Mouse (Mus musculus) hindbrain, embryonic 16.5 days (tissue): ENCODE data around the gene Pstpip1. TPM values are rescaled to one million over a fixed set of nuclear protein-coding genes. Genes with fewer than 3 reads are reported as not detected.
A peak's percentile ranks its signal among the peaks of the same experiment; 100 is the strongest.

Experiments
- ATAC-seq: fragments of 200-750 bp; cut with Nextera tagmentation; 2 replicates; pipeline ENCODE4 v1.8.0; 2017; ENCODE audit warnings: moderate TSS enrichment, moderate library complexity
- H3K27ac ChIP-seq: fragments of 300-500 bp; sonication (generic); 2 replicates; pipeline ENCODE4 v1.5.1; 2014; ENCODE audit warnings: low read depth, mild to moderate bottlenecking, control low read depth, low read length, moderate library complexity
- H3K27me3 ChIP-seq: fragments of 300-500 bp; sonication (generic); replicated peaks from 2 replicates; pipeline ENCODE4 v1.6.1; 2014; ENCODE audit warnings: low read length; ENCODE audit not compliant: control insufficient read depth, insufficient read depth
- H3K36me3 ChIP-seq: fragments of 300-500 bp; sonication (generic); 2 replicates; pipeline ENCODE4 v1.6.1; 2014; ENCODE audit warnings: mild to moderate bottlenecking, low read length, moderate library complexity, mixed read lengths; ENCODE audit not compliant: control insufficient read depth, insufficient read depth
- H3K4me1 ChIP-seq: fragments of 300-500 bp; sonication (generic); 2 replicates; pipeline ENCODE4 v1.6.1; 2014; ENCODE audit warnings: low read depth, low read length; ENCODE audit not compliant: control insufficient read depth, insufficient read depth
- H3K4me2 ChIP-seq: fragments of 300-500 bp; sonication (generic); 2 replicates; pipeline ENCODE4 v1.6.1; 2014; ENCODE audit warnings: mild to moderate bottlenecking, low read length, control low read depth, moderate library complexity
- H3K4me3 ChIP-seq: fragments of 300-500 bp; sonication (generic); 2 replicates; pipeline ENCODE4 v1.5.1; 2014; ENCODE audit warnings: mild to moderate bottlenecking, low read length, control low read depth, moderate library complexity
- H3K9ac ChIP-seq: fragments of 300-500 bp; sonication (generic); 2 replicates; pipeline ENCODE4 v1.6.1; 2014; ENCODE audit warnings: low read depth, mild to moderate bottlenecking, control low read depth, low read length, moderate library complexity
- H3K9me3 ChIP-seq: fragments of 300-500 bp; sonication (generic); 2 replicates; pipeline ENCODE4 v1.6.1; 2014; ENCODE audit warnings: mild to moderate bottlenecking, low read length, moderate library complexity; ENCODE audit not compliant: control insufficient read depth
- WGBS: fragments of 180-500 bp; shearing (Covaris S2); extraction: QIAGEN DNeasy Blood & Tissue Kit; methylation state at CpG from one replicate; pipeline ENCODE4 v1.1.7; 2014; 5-methylcytosine and 5-hydroxymethylcytosine counted together
- polyA plus RNA-seq: library from polyadenylated mRNA; unstranded; fragments of >200 nt; fragmentation: Nextera tagmentation; extraction: Ambion mirVana; gene quantifications from 2 replicates; pipeline ENCODE4 v1.2.1, GENCODE M21; 2015

Pstpip1 gene
- polyA plus RNA-seq, 1 experiment from 2014 or later, result 0.64 TPM

GRCm38 (mm10) chr9:56072861-56073260 is 16.9 kb upstream of the Pstpip1 start:
- Histone ChIP-seq H3K9ac (no peak overlapping the region), H3K27ac (no peak overlapping the region), H3K36me3 (peaks cover 3% of the 10 kb centered on the region; the same call in 1 of the 2 replicates), H3K4me3 (no peak overlapping the region), H3K27me3 (no peaks in the 10 kb centered on the region), H3K4me1 (peaks cover 9% of the 10 kb centered on the region; the same call in 1 of the 2 replicates), H3K9me3 (no peaks in the 10 kb centered on the region), H3K4me2 (no peak overlapping the region)
- WGBS, result 91% methylated on average over 2 of the region's 2 CpGs
- no peak for ATAC-seq

GRCm38 (mm10) chr9:56074863-56075262 is 14.9 kb upstream of the Pstpip1 start:
- Histone ChIP-seq H3K27me3 (no peaks in the 10 kb centered on the region), H3K9me3 (no peaks in the 10 kb centered on the region), H3K9ac (no peak overlapping the region), H3K27ac (no peak overlapping the region), H3K4me1 (peaks cover 9% of the 10 kb centered on the region; the same call in 1 of the 2 replicates), H3K4me3 (no peak overlapping the region), H3K4me2 (no peak overlapping the region), H3K36me3 (peaks cover 3% of the 10 kb centered on the region; the same call in 1 of the 2 replicates)
- ATAC-seq, result peak; percentile 57
- 76% methylated on average over 12 of the region's 12 CpGs for WGBS

- Histone ChIP-seq H3K36me3 (peaks cover 3% of the 10 kb centered on the region; the same call in 1 of the 2 replicates), H3K4me1 (peaks cover 9% of the 10 kb centered on the region; the same call in 1 of the 2 replicates), H3K9me3 (no peaks in the 10 kb centered on the region), H3K27ac (peak overlapping the region; percentile 30; the same call in 1 of the 2 replicates), H3K4me2 (no peak overlapping the region), H3K9ac (no peak overlapping the region), H3K4me3 (no peak overlapping the region), H3K27me3 (no peaks in the 10 kb centered on the region)
- WGBS, result 3% methylated on average over 4 of the region's 4 CpGs
- ATAC-seq, result peak; percentile 91
Measured at GRCm38 (mm10) chr9:56075264-56075663, 14.5 kb upstream of the Pstpip1 start.

DNA sequence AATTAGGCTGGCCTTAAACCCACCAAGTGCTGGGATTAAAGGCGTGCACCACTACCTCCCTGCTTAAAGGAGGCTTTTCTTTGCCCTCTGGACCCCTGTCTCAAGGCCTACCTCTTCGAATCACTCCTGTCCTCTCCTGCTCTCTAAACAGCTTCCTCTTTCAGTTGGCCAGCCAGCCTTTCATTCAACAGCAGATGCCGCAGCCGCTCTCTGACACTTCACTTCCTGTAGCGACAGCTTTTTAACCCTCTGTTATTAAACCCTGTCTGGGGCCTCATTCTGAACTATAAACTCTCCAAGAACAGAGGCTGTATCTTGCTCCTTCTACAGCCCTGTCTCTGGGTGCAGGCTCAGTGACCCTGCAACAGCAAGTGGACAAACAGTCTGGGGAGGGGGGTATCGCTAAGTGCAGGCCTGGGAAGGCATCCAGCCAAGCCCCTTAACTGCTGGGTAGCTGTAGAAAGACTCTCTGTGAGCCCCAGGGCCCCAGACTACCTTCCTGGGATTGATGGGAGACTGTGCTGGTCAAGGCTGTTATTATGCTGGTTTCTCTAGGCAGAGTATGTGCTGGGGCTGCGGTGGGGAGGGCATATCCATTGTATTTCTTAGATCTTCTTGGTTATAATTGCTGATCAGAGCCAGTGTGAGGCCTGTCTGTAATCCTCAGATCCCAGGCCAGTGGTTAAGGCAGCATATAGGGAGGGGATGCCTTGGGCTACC is 13.7 kb upstream of the Pstpip1 start:
- no peaks in the 10 kb centered on the region for H3K9me3 ChIP-seq
- H3K27ac ChIP-seq, result peak overlapping the region; percentile 30
- peaks cover 9% of the 10 kb centered on the region; the same call in 1 of the 2 replicates for H3K4me1 ChIP-seq
- no peaks in the 10 kb centered on the region for H3K27me3 ChIP-seq
- H3K4me2 ChIP-seq, result no peak overlapping the region
- no peak overlapping the region for H3K4me3 ChIP-seq
- H3K36me3 ChIP-seq, result peaks cover 3% of the 10 kb centered on the region; the same call in 1 of the 2 replicates
- WGBS, result 57% methylated on average over 7 of the region's 7 CpGs
- H3K9ac ChIP-seq, result no peak overlapping the region
- ATAC-seq, result peak; percentile 46

DNA sequence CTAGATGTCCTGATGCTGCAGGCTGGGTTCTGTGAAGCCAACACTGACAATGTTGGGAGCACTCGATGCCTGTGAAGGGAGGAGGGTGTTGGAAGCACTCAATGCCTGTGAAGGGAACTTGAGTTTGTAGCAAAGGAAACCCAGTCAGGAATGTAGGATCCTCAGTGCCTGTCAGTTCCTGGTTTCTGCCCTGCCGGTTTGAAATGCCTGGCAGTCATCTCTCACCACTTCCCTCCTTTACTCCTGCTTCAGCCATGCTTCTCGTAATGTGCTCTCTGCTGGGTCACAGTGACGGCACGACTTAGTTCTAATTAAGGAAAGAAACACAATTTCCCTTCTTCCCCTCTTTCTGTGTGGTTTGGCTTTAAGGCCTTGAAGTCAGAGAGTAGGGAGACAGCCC is 10.2 kb upstream of the Pstpip1 start:
- H3K9me3 ChIP-seq, result no peaks in the 10 kb centered on the region
- H3K4me1 ChIP-seq, result peaks cover 9% of the 10 kb centered on the region; the same call in 1 of the 2 replicates
- WGBS, result 86% methylated on average over 5 of the region's 5 CpGs
- ATAC-seq, result no peak
- H3K9ac ChIP-seq, result no peak overlapping the region
- no peak overlapping the region for H3K4me3 ChIP-seq
- H3K27ac ChIP-seq, result no peak overlapping the region
- H3K4me2 ChIP-seq, result no peak overlapping the region
- no peaks in the 10 kb centered on the region for H3K36me3 ChIP-seq
- H3K27me3 ChIP-seq, result no peaks in the 10 kb centered on the region

DNA sequence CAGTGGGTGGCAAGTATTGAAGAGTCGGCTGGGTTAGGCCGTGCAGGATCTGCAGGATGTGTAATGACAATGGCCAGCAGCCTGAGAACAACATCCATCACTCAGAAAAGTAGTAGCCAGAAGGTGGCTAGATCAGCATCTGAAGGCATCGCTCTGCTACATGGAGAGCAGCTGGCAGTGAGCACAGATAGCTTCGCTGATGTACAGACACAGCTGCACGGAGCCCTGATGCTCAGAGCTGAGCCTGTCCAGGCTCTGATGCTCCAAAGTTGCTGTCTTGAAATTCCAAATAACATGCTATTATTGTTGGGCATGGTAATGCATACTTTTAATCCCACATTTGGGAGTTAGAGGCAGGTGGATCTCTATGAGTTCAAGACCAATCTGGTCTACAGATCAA is 3.2 kb upstream of the Pstpip1 start:
- H3K4me3 ChIP-seq, result no peak overlapping the region
- no peaks in the 10 kb centered on the region for H3K27me3 ChIP-seq
- no peak overlapping the region for H3K27ac ChIP-seq
- no peaks in the 10 kb centered on the region for H3K36me3 ChIP-seq
- no peak overlapping the region for H3K4me2 ChIP-seq
- ATAC-seq, result no peak
- no peaks in the 10 kb centered on the region for H3K4me1 ChIP-seq
- 86% methylated on average over 5 of the region's 5 CpGs for WGBS
- H3K9me3 ChIP-seq, result no peaks in the 10 kb centered on the region
- H3K9ac ChIP-seq, result no peak overlapping the region

- Histone ChIP-seq H3K36me3 (no peaks in the 10 kb centered on the region), H3K4me2 (no peak overlapping the region), H3K27me3 (no peaks in the 10 kb centered on the region), H3K4me3 (no peak overlapping the region), H3K27ac (no peak overlapping the region), H3K9me3 (no peaks in the 10 kb centered on the region), H3K4me1 (no peaks in the 10 kb centered on the region), H3K9ac (no peak overlapping the region)
- ATAC-seq, result no peak
- 77% methylated on average over 5 of the region's 5 CpGs for WGBS
Measured at GRCm38 (mm10) chr9:56090546-56091225, 924 bp downstream of the Pstpip1 start.

DNA sequence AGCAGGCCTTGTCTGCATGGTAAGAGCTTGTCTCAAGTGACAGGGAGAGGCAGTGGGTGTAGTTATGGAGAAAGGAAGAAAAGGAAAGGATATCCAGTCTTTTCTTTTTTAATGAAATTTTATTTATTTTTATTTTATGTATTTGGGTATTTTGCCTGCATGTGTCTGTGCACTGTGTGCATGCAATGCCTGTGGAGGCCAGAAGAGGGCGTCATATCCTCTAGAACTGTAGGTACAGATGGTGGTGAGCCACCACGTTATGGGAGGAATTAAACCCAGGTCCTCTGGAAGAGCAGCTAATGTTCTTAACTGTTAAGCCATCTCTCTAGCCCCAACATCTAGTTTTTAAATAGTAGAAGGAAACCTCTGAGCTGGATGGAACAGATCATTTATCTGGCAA is 2.3 kb downstream of the Pstpip1 start:
- Histone ChIP-seq H3K4me2 (no peak overlapping the region), H3K4me3 (no peak overlapping the region), H3K4me1 (no peaks in the 10 kb centered on the region), H3K36me3 (no peaks in the 10 kb centered on the region), H3K27ac (no peak overlapping the region), H3K9me3 (no peaks in the 10 kb centered on the region), H3K9ac (no peak overlapping the region), H3K27me3 (no peaks in the 10 kb centered on the region)
- WGBS, result 44% methylated on average over 2 of the region's 2 CpGs
- no peak for ATAC-seq

- no peak overlapping the region for H3K4me3 ChIP-seq
- 82% methylated on average over 4 of the region's 4 CpGs for WGBS
- H3K9ac ChIP-seq, result no peak overlapping the region
- no peaks in the 10 kb centered on the region for H3K36me3 ChIP-seq
- H3K4me1 ChIP-seq, result no peaks in the 10 kb centered on the region
- H3K4me2 ChIP-seq, result no peak overlapping the region
- H3K27me3 ChIP-seq, result no peaks in the 10 kb centered on the region
- no peak for ATAC-seq
- H3K9me3 ChIP-seq, result no peaks in the 10 kb centered on the region
- H3K27ac ChIP-seq, result no peak overlapping the region
Measured at GRCm38 (mm10) chr9:56097584-56098298, 8.0 kb downstream of the Pstpip1 start.
